Mouse (Mus musculus): ENCODE measurements around the gene Sod2. TPM values are rescaled to one million over a fixed set of nuclear protein-coding genes. Genes with fewer than 3 reads are reported as not detected.
"Not testable (repeated sequence)": the region's sequence is repeated elsewhere in the genome, so short reads cannot be mapped to it uniquely, and the experiment has no call there.

The Sod2 gene
- polyA plus RNA-seq (2012; rRNA removed) = 159 and 183 TPM in 2 replicates

GRCm38 (mm10) chr17:13006546-13006945 is at the start of gene Sod2:
TSS of gene Sod2 (plus strand) at chr17:13006846.
- DNase-seq (ENCODE audit: low read depth) = not testable (repeated sequence)

GRCm38 (mm10) chr17:12959377-12959776 is 47.3 kb upstream of the Sod2 start:
- not testable (repeated sequence) for DNase-seq (ENCODE audit: low read depth)

DNA sequence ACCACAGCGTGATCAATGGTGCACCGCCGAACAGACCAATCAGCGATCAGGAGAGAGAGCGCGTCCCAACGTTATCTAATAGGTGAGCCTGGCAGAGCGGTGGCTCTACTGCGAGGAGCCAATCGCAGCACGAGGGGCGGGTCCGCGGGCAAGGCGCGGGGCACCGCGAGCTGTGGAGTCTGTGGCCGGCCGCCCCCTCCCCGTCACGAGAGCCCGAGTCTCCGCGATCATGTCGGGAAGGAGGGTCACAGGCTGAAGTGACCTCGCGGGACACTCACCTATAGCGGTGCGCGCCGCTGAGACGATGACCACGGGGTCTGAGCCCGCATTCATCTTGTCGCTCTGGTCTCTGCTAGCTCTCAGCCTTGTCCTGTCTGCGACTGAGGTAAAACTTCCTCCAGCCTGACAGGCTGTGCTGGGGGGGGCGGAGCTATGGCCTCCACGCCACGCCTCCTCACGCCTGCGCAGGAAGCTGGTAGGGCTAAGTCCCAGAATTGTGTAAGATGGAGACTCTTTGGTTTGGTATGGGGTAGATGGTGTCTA is 46.2 kb upstream of the Sod2 start, which contains the start of gene Acat2:
Gene Acat2 (minus strand): TSS at position 417 of the 543 bp plus-strand sequence.
- peak; percentile 98 for DNase-seq (ENCODE audit: low read depth)
- TF ChIP-seq POLR2A (IDR thresholded peaks at IDR 0.05; ENCODE audit: borderline replicate concordance, extremely low read depth, insufficient read depth, insufficient read length, poor library complexity, severe bottlenecking) = peak; percentile 28; the same call in 1 of the 2 replicates
- TF ChIP-seq CTCF (IDR thresholded peaks at IDR 0.05; ENCODE audit: borderline replicate concordance, extremely low read depth, insufficient read depth, insufficient read length) = no peak

- TF ChIP-seq CTCF (IDR thresholded peaks at IDR 0.05; ENCODE audit: borderline replicate concordance, extremely low read depth, insufficient read depth, insufficient read length) = no peak
- TF ChIP-seq POLR2A (IDR thresholded peaks at IDR 0.05; ENCODE audit: borderline replicate concordance, extremely low read depth, insufficient read depth, insufficient read length, poor library complexity, severe bottlenecking) = no peak
- DNase-seq (ENCODE audit: low read depth) = no peak
These were observed 43.2 kb upstream of the Sod2 start for GRCm38 (mm10) chr17:12963476-12963875.

GRCm38 (mm10) chr17:12967173-12967572 is 39.5 kb upstream of the Sod2 start:
- no peak for DNase-seq (ENCODE audit: low read depth)
- TF ChIP-seq CTCF (IDR thresholded peaks at IDR 0.05; ENCODE audit: borderline replicate concordance, extremely low read depth, insufficient read depth, insufficient read length) = no peak
- TF ChIP-seq POLR2A (IDR thresholded peaks at IDR 0.05; ENCODE audit: borderline replicate concordance, extremely low read depth, insufficient read depth, insufficient read length, poor library complexity, severe bottlenecking) = no peak

DNA sequence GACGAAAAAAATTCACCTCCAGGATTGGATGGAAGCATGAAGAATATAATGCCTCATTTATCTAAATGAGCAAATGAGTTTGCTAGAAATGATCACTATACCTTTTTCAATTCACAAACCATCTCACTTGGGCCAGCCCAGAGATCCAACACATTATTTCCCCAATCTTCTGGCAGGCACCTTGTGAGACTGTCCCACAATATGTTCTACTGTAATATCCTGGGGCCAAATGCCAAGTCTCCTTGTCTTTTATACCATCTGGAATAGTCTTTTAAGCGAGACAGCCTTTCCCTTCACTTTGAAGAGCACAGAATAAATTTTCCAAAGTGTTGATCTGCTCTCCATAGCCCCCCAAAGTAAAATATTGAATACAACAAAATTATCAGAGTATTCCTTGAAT is 32.8 kb upstream of the Sod2 start:
- DNase-seq (ENCODE audit: low read depth) = peak; percentile 9
- TF ChIP-seq CTCF (IDR thresholded peaks at IDR 0.05; ENCODE audit: borderline replicate concordance, extremely low read depth, insufficient read depth, insufficient read length) (no peak), POLR2A (IDR thresholded peaks at IDR 0.05; ENCODE audit: borderline replicate concordance, extremely low read depth, insufficient read depth, insufficient read length, poor library complexity, severe bottlenecking) (no peak)

DNA sequence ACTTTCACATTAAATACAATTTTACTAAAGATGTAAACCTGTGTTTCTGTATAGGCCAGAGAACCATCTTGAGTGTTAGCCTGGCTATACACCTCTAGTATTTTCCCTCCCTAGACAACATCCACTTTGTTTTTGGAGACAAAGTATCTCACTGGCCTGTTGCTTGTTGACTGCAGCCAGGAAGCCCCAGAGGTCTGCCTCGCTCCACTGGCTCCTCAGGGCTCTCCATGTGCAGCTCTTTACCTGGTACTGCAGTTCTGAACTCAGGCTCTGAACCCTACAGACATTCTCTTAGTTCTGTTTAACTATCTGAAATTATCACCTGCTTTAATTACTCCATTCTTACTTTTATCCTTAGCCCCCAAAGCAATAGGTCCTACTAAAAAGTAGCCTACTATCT is 28.1 kb upstream of the Sod2 start:
- DNase-seq (ENCODE audit: low read depth) = no peak
- TF ChIP-seq CTCF (IDR thresholded peaks at IDR 0.05; ENCODE audit: borderline replicate concordance, extremely low read depth, insufficient read depth, insufficient read length) (no peak), POLR2A (IDR thresholded peaks at IDR 0.05; ENCODE audit: borderline replicate concordance, extremely low read depth, insufficient read depth, insufficient read length, poor library complexity, severe bottlenecking) (no peak)

GRCm38 (mm10) chr17:12983988-12984387 is 22.7 kb upstream of the Sod2 start:
- no peak for DNase-seq (ENCODE audit: low read depth)
- TF ChIP-seq POLR2A (IDR thresholded peaks at IDR 0.05; ENCODE audit: borderline replicate concordance, extremely low read depth, insufficient read depth, insufficient read length, poor library complexity, severe bottlenecking) (no peak), CTCF (IDR thresholded peaks at IDR 0.05; ENCODE audit: borderline replicate concordance, extremely low read depth, insufficient read depth, insufficient read length) (no peak)

DNA sequence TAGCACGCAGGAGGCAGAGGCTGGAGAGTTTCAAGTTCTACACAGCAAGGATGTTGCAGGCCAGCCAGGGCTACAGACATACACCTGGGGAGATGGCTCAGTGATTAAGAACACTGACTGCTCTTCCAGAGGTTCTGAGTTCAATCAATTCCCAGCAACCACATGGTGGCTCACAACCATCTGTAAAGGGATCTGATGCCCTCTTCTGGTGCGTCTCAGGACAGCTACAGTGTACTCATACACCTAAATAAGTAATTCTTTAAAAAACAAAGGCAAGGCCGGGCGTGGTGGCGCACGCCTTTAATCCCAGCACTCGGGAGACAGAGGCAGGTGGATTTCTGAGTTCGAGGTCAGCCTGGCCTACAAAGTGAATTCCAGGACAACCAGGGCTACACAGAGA is 18.6 kb upstream of the Sod2 start:
- DNase-seq (ENCODE audit: low read depth) = not testable (repeated sequence)

GRCm38 (mm10) chr17:12990567-12991145 is 16.0 kb upstream of the Sod2 start:
- no peak for DNase-seq (ENCODE audit: low read depth)
- TF ChIP-seq CTCF (IDR thresholded peaks at IDR 0.05; ENCODE audit: borderline replicate concordance, extremely low read depth, insufficient read depth, insufficient read length) = no peak
- no peak for TF ChIP-seq POLR2A (IDR thresholded peaks at IDR 0.05; ENCODE audit: borderline replicate concordance, extremely low read depth, insufficient read depth, insufficient read length, poor library complexity, severe bottlenecking)

- peak; percentile 61 for DNase-seq (ENCODE audit: low read depth)
- TF ChIP-seq CTCF (IDR thresholded peaks at IDR 0.05; ENCODE audit: borderline replicate concordance, extremely low read depth, insufficient read depth, insufficient read length) (no peak), POLR2A (IDR thresholded peaks at IDR 0.05; ENCODE audit: borderline replicate concordance, extremely low read depth, insufficient read depth, insufficient read length, poor library complexity, severe bottlenecking) (no peak)
These were observed 15.4 kb upstream of the Sod2 start for GRCm38 (mm10) chr17:12991194-12991634.

DNA sequence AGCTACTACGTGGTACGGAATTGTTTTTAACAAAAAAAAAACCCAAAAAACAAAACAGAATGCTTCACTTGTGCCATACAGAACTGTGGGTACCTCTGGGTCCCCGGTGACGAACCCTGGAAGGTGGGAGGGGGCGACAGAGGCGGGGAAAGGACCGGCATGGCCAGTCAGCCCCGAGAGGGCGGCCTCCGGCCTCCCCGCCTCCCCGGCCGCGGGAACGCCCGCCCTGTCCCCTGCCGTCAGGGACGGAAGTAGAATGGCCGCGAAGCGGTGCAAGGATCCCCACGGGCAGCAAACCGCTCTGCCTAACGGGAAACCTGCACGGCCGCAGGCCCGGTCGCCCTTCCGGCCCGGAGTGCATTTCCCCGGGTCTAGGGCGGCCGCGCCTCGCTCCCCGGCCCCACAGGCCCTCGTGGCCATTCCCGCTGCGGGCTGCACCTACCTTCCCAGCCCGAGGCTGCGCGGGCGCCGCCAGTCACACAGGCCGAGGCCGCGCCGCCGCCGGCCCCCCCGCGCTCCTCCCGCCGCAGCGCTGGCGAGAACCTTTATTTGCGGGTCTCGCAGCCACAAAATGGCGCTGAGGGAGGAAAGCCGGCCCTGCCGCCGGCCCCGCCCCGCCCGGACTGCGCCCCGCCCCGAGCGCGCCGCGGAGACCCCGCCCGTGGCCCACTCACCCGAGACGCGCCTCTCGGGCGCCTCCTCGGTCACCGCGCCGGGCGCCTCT is 14.8 kb upstream of the Sod2 start:
- TF ChIP-seq POLR2A (IDR thresholded peaks at IDR 0.05; ENCODE audit: borderline replicate concordance, extremely low read depth, insufficient read depth, insufficient read length, poor library complexity, severe bottlenecking) (peak; percentile 27), CTCF (IDR thresholded peaks at IDR 0.05; ENCODE audit: borderline replicate concordance, extremely low read depth, insufficient read depth, insufficient read length) (no peak)
- DNase-seq (ENCODE audit: low read depth) = peak; percentile 90
